ENCODE assay signal across 14 mouse cellular contexts in the genomic region with DNA sequence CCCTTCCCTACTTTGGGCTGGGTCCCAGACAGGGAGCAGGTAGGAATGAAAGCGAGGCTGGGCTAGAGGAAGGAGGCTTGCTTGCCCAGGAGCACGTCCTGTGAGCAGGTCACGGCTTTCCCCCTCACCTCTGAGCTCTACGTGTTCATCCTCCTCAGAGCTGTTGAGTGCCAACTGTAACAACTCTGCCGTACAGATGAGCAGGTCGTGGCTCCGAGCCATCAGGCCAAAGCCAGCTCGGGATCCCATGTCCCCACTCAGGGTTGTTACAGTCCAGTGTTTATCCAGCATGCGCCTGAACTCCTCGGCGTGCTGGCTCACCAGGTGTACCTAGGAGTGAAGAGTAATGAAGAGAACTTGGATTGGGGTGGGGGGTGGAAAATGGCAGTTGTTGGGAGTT. TPM values are rescaled to one million over a fixed set of nuclear protein-coding genes. Genes with fewer than 3 reads are reported as not detected.
DNase-seq lines count a peak whose midpoint lies in the region; ATAC-seq and TF ChIP-seq lines count a peak whose summit lies in the region.
"Had no signal": no experiment of that assay in that cellular context is flagged by ENCODE, and none has a peak within 500 bp of the region (broad histone marks: within the 10 kb centered on the region; RNA-seq: fewer than 3 reads in every experiment).

No protein-coding gene starts in this region.

- intact Hi-C loops in left cerebral cortex, postnatal 10 days (cut with DNase I), result loop anchor here (2.0 kb wide), 1 partner anchor 133 kb away; no protein-coding TSS in a partner anchor

- peaks cover 26% of the 10 kb centered on the region for H3K36me3 ChIP-seq in hindbrain, embryonic 16.5 days (ENCODE audit: control insufficient read depth, insufficient read depth, low read length)
- peaks cover 42% of the 10 kb centered on the region for H3K36me3 ChIP-seq in hindbrain, embryonic 10.5 days
- H3K36me3 ChIP-seq in thymus, adult 2 months (ENCODE audit: control insufficient read depth, insufficient read depth, low read length), result peaks cover 6% of the 10 kb centered on the region; the same call in 1 of the 2 replicates
- H3K36me3 ChIP-seq in liver, embryonic 13.5 days, result peaks cover 39% of the 10 kb centered on the region
- peaks cover 20% of the 10 kb centered on the region for H3K36me3 ChIP-seq in stomach, postnatal 0 days (ENCODE audit: control insufficient read depth, insufficient read depth, low read length)

- 0 out of 2 replicates have a peak, but pooled peaks have one; percentile 14 for ATAC-seq in hindbrain, embryonic 16.5 days
- ATAC-seq in liver, embryonic 13.5 days (ENCODE audit: low read depth), result no peak
- ATAC-seq in stomach, postnatal 0 days (ENCODE audit: low FRiP score, low TSS enrichment), result no peak
- ATAC-seq in cerebellum, adult (ENCODE audit: insufficient number of reproducible peaks, low FRiP score, low TSS enrichment), result no peak

- no peaks in the 10 kb centered on the region; the same call in 1 of the 2 replicates for H3K4me1 ChIP-seq in hindbrain, embryonic 16.5 days (ENCODE audit: control insufficient read depth, insufficient read depth, low read depth, low read length)
- H3K4me1 ChIP-seq in hindbrain, embryonic 10.5 days (replicated peaks), result peaks cover 20% of the 10 kb centered on the region
- peaks cover 16% of the 10 kb centered on the region for H3K4me1 ChIP-seq in thymus, adult 2 months (replicated peaks; ENCODE audit: control insufficient read depth, insufficient read depth, low read length)
- H3K4me1 ChIP-seq in liver, embryonic 13.5 days (replicated peaks), result peaks cover 42% of the 10 kb centered on the region
- H3K4me1 ChIP-seq in stomach, postnatal 0 days (replicated peaks; ENCODE audit: control insufficient read depth, insufficient read depth), result 0 out of 2 replicates have a peak, but pooled peaks cover 3% of the 10 kb centered on the region

- H3K4me3 ChIP-seq in hindbrain, embryonic 16.5 days (ENCODE audit: low read length), result no peak overlapping the region
- H3K4me3 ChIP-seq in hindbrain, embryonic 10.5 days, result no peak overlapping the region
- H3K4me3 ChIP-seq in thymus, adult 2 months (ENCODE audit: control insufficient read depth, insufficient read depth, low read length), result peak overlapping the region; percentile 48
- 0 out of 2 replicates have a peak overlapping the region, but pooled peaks have one; percentile 45 for H3K4me3 ChIP-seq in liver, embryonic 13.5 days (replicated peaks)
- no peak overlapping the region; the same call in 1 of the 2 replicates for H3K4me3 ChIP-seq in stomach, postnatal 0 days (ENCODE audit: low read depth, low read length)
- H3K4me3 ChIP-seq: forebrain, embryonic 10.5 days; hindbrain, embryonic 12.5 days had no signal

- no peaks in the 10 kb centered on the region for H3K27me3 ChIP-seq in hindbrain, embryonic 16.5 days (replicated peaks; ENCODE audit: control insufficient read depth, insufficient read depth, low read length)
- peaks cover 11% of the 10 kb centered on the region; the same call in 1 of the 2 replicates for H3K27me3 ChIP-seq in hindbrain, embryonic 10.5 days (ENCODE audit: insufficient read depth, poor library complexity, severe bottlenecking)
- no peaks in the 10 kb centered on the region for H3K27me3 ChIP-seq in thymus, adult 2 months (ENCODE audit: control insufficient read depth, insufficient read depth, low read length)
- H3K27me3 ChIP-seq in liver, embryonic 13.5 days, result no peaks in the 10 kb centered on the region
- no peaks in the 10 kb centered on the region for H3K27me3 ChIP-seq in stomach, postnatal 0 days (ENCODE audit: control insufficient read depth, insufficient read depth, low read length)

- H3K9me3 ChIP-seq in hindbrain, embryonic 16.5 days (ENCODE audit: control insufficient read depth, low read length), result no peaks in the 10 kb centered on the region
- no peaks in the 10 kb centered on the region for H3K9me3 ChIP-seq in hindbrain, embryonic 10.5 days
- no peaks in the 10 kb centered on the region for H3K9me3 ChIP-seq in liver, embryonic 13.5 days (replicated peaks)
- H3K9me3 ChIP-seq in stomach, postnatal 0 days (ENCODE audit: control insufficient read depth, low read length), result no peaks in the 10 kb centered on the region
- H3K9me3 ChIP-seq: forebrain, embryonic 10.5 days; hindbrain, embryonic 12.5 days had no signal

- no peak overlapping the region for H3K4me2 ChIP-seq in hindbrain, embryonic 16.5 days (ENCODE audit: low read length)
- peak overlapping the region; percentile 67 for H3K4me2 ChIP-seq in liver, embryonic 13.5 days
- H3K4me2 ChIP-seq in stomach, postnatal 0 days (replicated peaks; ENCODE audit: low read depth), result peak overlapping the region; percentile 46

- H3K27ac ChIP-seq in hindbrain, embryonic 16.5 days (ENCODE audit: low read depth, low read length), result no peak overlapping the region
- H3K27ac ChIP-seq in hindbrain, embryonic 10.5 days, result no peak overlapping the region
- H3K27ac ChIP-seq in thymus, adult 2 months (ENCODE audit: control insufficient read depth, insufficient read depth, low read length), result no peak overlapping the region
- no peak overlapping the region; the same call in 1 of the 2 replicates for H3K27ac ChIP-seq in liver, embryonic 13.5 days
- H3K27ac ChIP-seq in stomach, postnatal 0 days (replicated peaks), result no peak overlapping the region
- H3K27ac ChIP-seq: forebrain, embryonic 10.5 days; hindbrain, embryonic 12.5 days had no signal

- no peak for TF ChIP-seq CTCF in thymus, adult 2 months (IDR thresholded peaks at IDR 0.05; ENCODE audit: borderline replicate concordance, control insufficient read depth, extremely low read depth, insufficient read depth, low read length, poor library complexity)
- TF ChIP-seq CTCF in stomach, postnatal 0 days (IDR thresholded peaks at IDR 0.05; ENCODE audit: low read depth), result no peak

- no peak for TF ChIP-seq EP300 in stomach, postnatal 0 days (optimal IDR thresholded peaks at IDR 0.05)

- WGBS in hindbrain, embryonic 16.5 days, result 68% methylated on average over 11 of the region's 11 CpGs
- WGBS in hindbrain, embryonic 10.5 days, result 73% methylated on average over 11 of the region's 11 CpGs
- 9% methylated on average over 11 of the region's 11 CpGs for WGBS in thymus, adult 2 months
- WGBS in liver, embryonic 13.5 days (ENCODE audit: insufficient replicate concordance), result 61% methylated on average over 11 of the region's 11 CpGs
- WGBS in stomach, postnatal 0 days, result 65% methylated on average over 11 of the region's 11 CpGs

- TF ChIP-seq POLR2A in thymus, adult 2 months (IDR thresholded peaks at IDR 0.05; ENCODE audit: control insufficient read depth, extremely low read depth, insufficient read depth, low read length, poor library complexity), result 0 out of 2 replicates have a peak, but pooled peaks have one; percentile 9

- no peak overlapping the region for H3K9ac ChIP-seq in hindbrain, embryonic 16.5 days (ENCODE audit: low read depth, low read length)
- H3K9ac ChIP-seq in liver, embryonic 13.5 days, result no peak overlapping the region
- H3K9ac ChIP-seq in stomach, postnatal 0 days (ENCODE audit: low read length), result no peak overlapping the region
- H3K9ac ChIP-seq: hindbrain, embryonic 12.5 days had no signal

- DNase-seq in hindbrain, embryonic 10.5 days (ENCODE audit: low spot score), result no peak
- DNase-seq in thymus, adult 2 months, result no peak
- no peak for DNase-seq in thymus, adult 18-20 months
- no peak for DNase-seq in liver, embryonic 13.5 days
- DNase-seq in stomach, postnatal 0 days (ENCODE audit: low spot score), result peak; percentile 12
- DNase-seq in left cerebral cortex, postnatal 10 days (ENCODE audit: extremely low spot score in 1 of 2, low spot score in 2 of 2), result no peak
- DNase-seq: embryo, embryonic 11 days; gastrocnemius, postnatal 10 days had no signal

RNA-seq across cellular contexts. Expression of a gene that starts 0.7 kb away (rescaled TPM):
- 2.5 and 2.6 TPM in 2 replicates for polyA plus RNA-seq in hindbrain, embryonic 16.5 days (2015; fragmentation: Nextera tagmentation; extraction: Ambion mirVana)
- 1.9 and 2.9 TPM in 2 replicates for polyA plus RNA-seq in hindbrain, embryonic 10.5 days (2016; fragmentation: Nextera tagmentation; extraction: Ambion mirVana)
- polyA plus RNA-seq in thymus, adult 2 months (2012; rRNA removed), result 24.2 and 27.3 TPM in 2 replicates
- polyA plus RNA-seq in liver, embryonic 13.5 days (2015; fragmentation: Nextera tagmentation; extraction: Ambion mirVana), result 1.6 and 1.7 TPM in 2 replicates
- 2.6 and 2.9 TPM in 2 replicates for polyA plus RNA-seq in stomach, postnatal 0 days (2015; fragmentation: Nextera tagmentation; extraction: Ambion mirVana)
- 1 to 10 TPM; 1.8 to 1.9 TPM for total RNA-seq in left cerebral cortex, postnatal 10 days (2021)

RNA-seq across cellular contexts. Expression of a gene that starts 8.9 kb away (rescaled TPM):
- polyA plus RNA-seq in hindbrain, embryonic 16.5 days (2015; fragmentation: Nextera tagmentation; extraction: Ambion mirVana), result 62.2 and 67.8 TPM in 2 replicates
- 70.8 and 71.3 TPM in 2 replicates for polyA plus RNA-seq in hindbrain, embryonic 10.5 days (2016; fragmentation: Nextera tagmentation; extraction: Ambion mirVana)
- 56.4 and 58.1 TPM in 2 replicates for polyA plus RNA-seq in thymus, adult 2 months (2012; rRNA removed)
- polyA plus RNA-seq in liver, embryonic 13.5 days (2015; fragmentation: Nextera tagmentation; extraction: Ambion mirVana), result 20.9 and 23.8 TPM in 2 replicates
- polyA plus RNA-seq in stomach, postnatal 0 days (2015; fragmentation: Nextera tagmentation; extraction: Ambion mirVana), result 24.6 and 27.2 TPM in 2 replicates
- 10 to 100 TPM; 68.3 to 68.6 TPM for total RNA-seq in left cerebral cortex, postnatal 10 days (2021)

RNA-seq across cellular contexts. Expression of a gene that starts 10.3 kb away (rescaled TPM):
- polyA plus RNA-seq in hindbrain, embryonic 16.5 days (2015; fragmentation: Nextera tagmentation; extraction: Ambion mirVana), result 0.34 TPM in 1 of 2 replicates, not detected in the other
- 0.25 and 0.35 TPM in 2 replicates for polyA plus RNA-seq in hindbrain, embryonic 10.5 days (2016; fragmentation: Nextera tagmentation; extraction: Ambion mirVana)
- 0.24 and 0.31 TPM in 2 replicates for polyA plus RNA-seq in thymus, adult 2 months (2012; rRNA removed)
- polyA plus RNA-seq in liver, embryonic 13.5 days (2015; fragmentation: Nextera tagmentation; extraction: Ambion mirVana), result 0.17 and 0.43 TPM in 2 replicates
- 0.13 and 0.22 TPM in 2 replicates for polyA plus RNA-seq in stomach, postnatal 0 days (2015; fragmentation: Nextera tagmentation; extraction: Ambion mirVana)
- total RNA-seq in left cerebral cortex, postnatal 10 days (2021), result not detected
- total RNA-seq: gastrocnemius, postnatal 10 days; layer of hippocampus, postnatal 10 days had no signal
- polyA plus RNA-seq: limb, embryonic 14.5 days had no signal

RNA-seq across cellular contexts. Expression of a gene that starts 11.1 kb away (rescaled TPM):
- polyA plus RNA-seq in hindbrain, embryonic 16.5 days (2015; fragmentation: Nextera tagmentation; extraction: Ambion mirVana), result 2.0 and 2.3 TPM in 2 replicates
- 0.26 and 0.68 TPM in 2 replicates for polyA plus RNA-seq in hindbrain, embryonic 10.5 days (2016; fragmentation: Nextera tagmentation; extraction: Ambion mirVana)
- 0.32 and 0.55 TPM in 2 replicates for polyA plus RNA-seq in thymus, adult 2 months (2012; rRNA removed)
- polyA plus RNA-seq in liver, embryonic 13.5 days (2015; fragmentation: Nextera tagmentation; extraction: Ambion mirVana), result not detected in 2 replicates
- polyA plus RNA-seq in stomach, postnatal 0 days (2015; fragmentation: Nextera tagmentation; extraction: Ambion mirVana), result 0.18 and 0.34 TPM in 2 replicates
- under 1 TPM; 0.21 to 0.75 TPM for total RNA-seq in left cerebral cortex, postnatal 10 days (2021)

RNA-seq across cellular contexts. Expression of a gene that starts 34.6 kb away (rescaled TPM):
- polyA plus RNA-seq in hindbrain, embryonic 16.5 days (2015; fragmentation: Nextera tagmentation; extraction: Ambion mirVana), result 43.7 and 43.8 TPM in 2 replicates
- 16.8 and 37.2 TPM in 2 replicates for polyA plus RNA-seq in hindbrain, embryonic 10.5 days (2016; fragmentation: Nextera tagmentation; extraction: Ambion mirVana)
- polyA plus RNA-seq in thymus, adult 2 months (2012; rRNA removed), result 290 and 304 TPM in 2 replicates
- 18.8 and 20.5 TPM in 2 replicates for polyA plus RNA-seq in liver, embryonic 13.5 days (2015; fragmentation: Nextera tagmentation; extraction: Ambion mirVana)
- 18.4 and 22.0 TPM in 2 replicates for polyA plus RNA-seq in stomach, postnatal 0 days (2015; fragmentation: Nextera tagmentation; extraction: Ambion mirVana)
- 100 to 1,000 TPM; 162 to 167 TPM for total RNA-seq in left cerebral cortex, postnatal 10 days (2021)

Comparison
In these comparisons a context has a peak if more than half of its experiments do, and no peak if none do; other contexts are left out.
1. H3K4me3 ChIP-seq: peak in thymus, adult 2 months (single experiment) and liver, embryonic 13.5 days (single experiment); none in hindbrain, embryonic 16.5 days (single experiment), hindbrain, embryonic 10.5 days (single experiment) and stomach, postnatal 0 days (single experiment).